Mouse (Mus musculus): ENCODE measurements at regions not wholly inside any gene's neighbourhood (a gene's known extent, or its start where the extent isn't known, plus 50 kb on each side); places are given as distances from the start of the nearest gene placed in this dataset.

DNA sequence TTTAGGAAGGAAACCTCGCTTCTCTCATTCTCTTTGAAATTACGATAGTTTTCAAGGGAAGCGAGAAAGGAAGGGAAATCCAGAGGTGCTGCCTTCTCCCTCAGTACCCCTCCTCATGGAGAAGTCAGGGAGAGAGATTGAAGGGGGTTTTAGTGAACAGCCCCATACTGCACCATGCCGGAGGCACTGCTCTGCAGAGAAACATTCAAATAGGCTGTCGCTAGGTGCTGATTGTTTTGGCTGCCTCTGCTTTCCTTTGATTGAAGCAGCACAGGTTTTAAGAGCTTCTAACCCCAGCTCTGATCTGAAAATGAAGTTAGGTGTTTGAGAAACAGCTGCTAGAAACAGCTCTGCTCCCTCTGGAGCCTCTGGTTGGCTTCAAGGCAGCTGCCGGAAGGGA is 610.5 kb upstream of the Got2 start:
- Histone ChIP-seq H3K9me3 (ENCODE audit: control insufficient read depth, low read length) (no peaks in the 10 kb centered on the region), H3K36me3 (ENCODE audit: control insufficient read depth, insufficient read depth, low read length) (no peaks in the 10 kb centered on the region), H3K27ac (replicated peaks; ENCODE audit: low read depth, low read length) (no peak overlapping the region), H3K27me3 (ENCODE audit: control insufficient read depth, insufficient read depth, low read length) (no peaks in the 10 kb centered on the region), H3K4me2 (replicated peaks; ENCODE audit: low read depth, low read length, severe bottlenecking) (no peak overlapping the region), H3K9ac (ENCODE audit: low read depth, low read length, severe bottlenecking) (no peak overlapping the region), H3K4me3 (replicated peaks; ENCODE audit: low read length) (no peak overlapping the region), H3K4me1 (ENCODE audit: control insufficient read depth, insufficient read depth, low read length) (peaks cover 3% of the 10 kb centered on the region; the same call in 1 of the 2 replicates)
- peak; percentile 3 for DNase-seq (ENCODE audit: low spot score)
- 41% methylated on average over 6 of the region's 6 CpGs for WGBS
- no peak for ATAC-seq (ENCODE audit: low FRiP score, low read depth)
- TF ChIP-seq POLR2A (IDR thresholded peaks at IDR 0.05; ENCODE audit: borderline replicate concordance, extremely low read depth, insufficient read depth, insufficient read length), result no peak

DNA sequence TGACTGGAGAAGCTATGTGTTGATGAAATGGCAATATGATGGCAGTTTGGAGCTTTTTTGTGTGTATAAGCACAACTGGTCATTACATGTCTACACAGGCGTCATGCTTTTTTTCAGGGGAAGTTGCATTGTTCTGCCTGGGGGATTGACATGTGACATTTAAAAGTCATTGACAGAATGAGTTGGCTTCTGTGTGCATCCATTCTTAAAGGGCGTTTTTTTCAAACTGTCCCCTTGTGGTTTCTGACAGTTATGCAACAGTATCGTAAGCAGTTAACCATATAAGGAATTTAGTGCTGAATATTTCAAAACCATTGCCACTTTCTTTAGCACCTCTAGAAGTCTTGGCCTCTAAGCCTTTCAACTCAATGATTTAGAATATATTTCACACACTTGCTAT is 607.1 kb upstream of the Got2 start:
- no peaks in the 10 kb centered on the region for H3K27me3 ChIP-seq (ENCODE audit: control insufficient read depth, insufficient read depth, low read length)
- no peak overlapping the region for H3K4me2 ChIP-seq (replicated peaks; ENCODE audit: low read depth, low read length, severe bottlenecking)
- ATAC-seq (ENCODE audit: low FRiP score, low read depth) (no peak), DNase-seq (ENCODE audit: low spot score) (no peak)
- no peaks in the 10 kb centered on the region for H3K9me3 ChIP-seq (ENCODE audit: control insufficient read depth, low read length)
- no peak overlapping the region for H3K4me3 ChIP-seq (replicated peaks; ENCODE audit: low read length)
- no peak for TF ChIP-seq POLR2A (IDR thresholded peaks at IDR 0.05; ENCODE audit: borderline replicate concordance, extremely low read depth, insufficient read depth, insufficient read length)
- no peak overlapping the region for H3K27ac ChIP-seq (replicated peaks; ENCODE audit: low read depth, low read length)
- H3K36me3 ChIP-seq (ENCODE audit: control insufficient read depth, insufficient read depth, low read length), result no peaks in the 10 kb centered on the region
- peaks cover 3% of the 10 kb centered on the region; the same call in 1 of the 2 replicates for H3K4me1 ChIP-seq (ENCODE audit: control insufficient read depth, insufficient read depth, low read length)
- 77% methylated on average over 3 of the region's 3 CpGs for WGBS
- no peak overlapping the region for H3K9ac ChIP-seq (ENCODE audit: low read depth, low read length, severe bottlenecking)

- ATAC-seq (ENCODE audit: low FRiP score, low read depth) (no peak), DNase-seq (ENCODE audit: low spot score) (no peak)
- no peak for TF ChIP-seq POLR2A (IDR thresholded peaks at IDR 0.05; ENCODE audit: borderline replicate concordance, extremely low read depth, insufficient read depth, insufficient read length)
- no peaks in the 10 kb centered on the region for H3K27me3 ChIP-seq (ENCODE audit: control insufficient read depth, insufficient read depth, low read length)
- 54% methylated on average over 2 of the region's 2 CpGs for WGBS
- no peaks in the 10 kb centered on the region for H3K4me1 ChIP-seq (ENCODE audit: control insufficient read depth, insufficient read depth, low read length)
- no peak overlapping the region for H3K4me3 ChIP-seq (replicated peaks; ENCODE audit: low read length)
- no peak overlapping the region for H3K27ac ChIP-seq (replicated peaks; ENCODE audit: low read depth, low read length)
- H3K36me3 ChIP-seq (ENCODE audit: control insufficient read depth, insufficient read depth, low read length), result no peaks in the 10 kb centered on the region
- no peak overlapping the region for H3K4me2 ChIP-seq (replicated peaks; ENCODE audit: low read depth, low read length, severe bottlenecking)
- no peaks in the 10 kb centered on the region for H3K9me3 ChIP-seq (ENCODE audit: control insufficient read depth, low read length)
- no peak overlapping the region for H3K9ac ChIP-seq (ENCODE audit: low read depth, low read length, severe bottlenecking)
These were observed 601.5 kb upstream of the Got2 start for GRCm38 (mm10) chr8:96489804-96490203.

GRCm38 (mm10) chr8:96488741-96489453 is 600.5 kb upstream of the Got2 start:
- Histone ChIP-seq H3K9me3 (ENCODE audit: control insufficient read depth, low read length) (no peaks in the 10 kb centered on the region), H3K4me2 (replicated peaks; ENCODE audit: low read depth, low read length, severe bottlenecking) (no peak overlapping the region), H3K4me3 (replicated peaks; ENCODE audit: low read length) (no peak overlapping the region), H3K4me1 (ENCODE audit: control insufficient read depth, insufficient read depth, low read length) (no peaks in the 10 kb centered on the region), H3K36me3 (ENCODE audit: control insufficient read depth, insufficient read depth, low read length) (no peaks in the 10 kb centered on the region), H3K27ac (replicated peaks; ENCODE audit: low read depth, low read length) (no peak overlapping the region), H3K27me3 (ENCODE audit: control insufficient read depth, insufficient read depth, low read length) (no peaks in the 10 kb centered on the region), H3K9ac (ENCODE audit: low read depth, low read length, severe bottlenecking) (no peak overlapping the region)
- WGBS, result 50% methylated on average over 7 of the region's 7 CpGs
- DNase-seq (ENCODE audit: low spot score), result no peak
- TF ChIP-seq POLR2A (IDR thresholded peaks at IDR 0.05; ENCODE audit: borderline replicate concordance, extremely low read depth, insufficient read depth, insufficient read length), result no peak
- ATAC-seq (ENCODE audit: low FRiP score, low read depth), result no peak

DNA sequence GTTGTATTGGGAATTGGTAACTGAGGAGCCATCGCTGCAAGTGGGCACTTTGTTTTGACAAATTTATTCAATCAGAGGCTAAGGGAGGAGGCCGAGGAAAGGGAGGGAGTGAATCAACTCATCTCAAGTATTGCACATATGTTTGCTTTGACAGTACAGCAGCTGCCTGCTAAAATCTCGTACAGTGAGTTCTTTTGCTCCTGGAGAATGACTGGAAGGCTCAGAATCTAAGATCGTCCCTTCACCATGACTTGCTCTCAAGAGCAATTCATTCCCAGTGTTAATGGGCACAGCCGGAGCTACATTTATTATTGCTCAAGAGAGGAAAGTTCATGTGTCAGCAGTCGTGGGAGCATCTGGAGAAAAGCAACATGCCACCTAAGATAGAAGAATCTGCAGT is 567.6 kb upstream of the Got2 start:
- Histone ChIP-seq H3K9me3 (ENCODE audit: control insufficient read depth, low read length) (no peaks in the 10 kb centered on the region), H3K27me3 (ENCODE audit: control insufficient read depth, insufficient read depth, low read length) (no peaks in the 10 kb centered on the region), H3K36me3 (ENCODE audit: control insufficient read depth, insufficient read depth, low read length) (no peaks in the 10 kb centered on the region), H3K4me1 (ENCODE audit: control insufficient read depth, insufficient read depth, low read length) (0 out of 2 replicates have a peak, but pooled peaks cover 3% of the 10 kb centered on the region), H3K9ac (ENCODE audit: low read depth, low read length, severe bottlenecking) (no peak overlapping the region), H3K4me2 (replicated peaks; ENCODE audit: low read depth, low read length, severe bottlenecking) (peak overlapping the region; percentile 35), H3K4me3 (replicated peaks; ENCODE audit: low read length) (0 out of 2 replicates have a peak overlapping the region, but pooled peaks have one; percentile 9), H3K27ac (replicated peaks; ENCODE audit: low read depth, low read length) (no peak overlapping the region)
- WGBS, result 16% methylated on average over 6 of the region's 6 CpGs
- no peak for TF ChIP-seq POLR2A (IDR thresholded peaks at IDR 0.05; ENCODE audit: borderline replicate concordance, extremely low read depth, insufficient read depth, insufficient read length)
- DNase-seq (ENCODE audit: low spot score) (no peak), ATAC-seq (ENCODE audit: low FRiP score, low read depth) (no peak)
